Mouse (Mus musculus) heart, postnatal 0 days (tissue): ENCODE data around the gene H2-Q7.
"Not testable (repeated sequence)": the region's sequence is repeated elsewhere in the genome, so short reads cannot be mapped to it uniquely, and the experiment has no call there.

ENCODE experiments used
- CTCF ChIP-seq: IDR thresholded peaks from 2 replicates; pipeline ENCODE4 v1.5.1; 2016; ENCODE audit warnings: antibody characterized with exemption, control low read depth, low read depth
- EP300 ChIP-seq: IDR thresholded peaks from 2 replicates; pipeline ENCODE4 v1.6.1; 2016; ENCODE audit warnings: antibody characterized with exemption, low read depth

DNA sequence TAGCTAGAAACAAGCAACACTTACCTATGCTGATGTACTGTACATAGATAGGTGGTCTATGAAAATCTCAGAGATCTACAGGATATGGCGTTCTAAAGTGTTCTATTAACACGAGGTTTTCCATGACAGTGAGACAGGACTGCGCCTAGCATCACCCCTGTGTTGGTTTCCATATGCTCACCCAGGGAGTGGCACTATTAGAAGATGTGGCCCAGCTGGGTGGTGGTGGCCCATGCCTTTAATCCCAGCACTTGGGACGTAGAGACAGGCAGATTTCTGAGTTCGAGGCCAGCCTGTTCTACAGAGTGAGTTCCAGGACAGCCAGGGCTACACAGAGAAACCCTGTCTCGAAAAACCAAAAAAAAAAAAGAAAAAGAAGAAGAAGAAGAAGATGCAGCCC is 8.3 kb upstream of the H2-Q7 start:
- not testable (repeated sequence) for TF ChIP-seq CTCF, EP300
